Mouse (Mus musculus) left cerebral cortex, adult 9 months (tissue): Measurements from ENCODE around the gene Esam.
A peak's percentile ranks its signal among the peaks of the same experiment; 100 is the strongest.

ENCODE experiments used
- DNase-seq, 2 experiments: peaks; one replicate each; pipeline ENCODE4 v3.0.0; 2022; ENCODE audit warnings: low spot score in 2 of 2

The Esam gene

DNA sequence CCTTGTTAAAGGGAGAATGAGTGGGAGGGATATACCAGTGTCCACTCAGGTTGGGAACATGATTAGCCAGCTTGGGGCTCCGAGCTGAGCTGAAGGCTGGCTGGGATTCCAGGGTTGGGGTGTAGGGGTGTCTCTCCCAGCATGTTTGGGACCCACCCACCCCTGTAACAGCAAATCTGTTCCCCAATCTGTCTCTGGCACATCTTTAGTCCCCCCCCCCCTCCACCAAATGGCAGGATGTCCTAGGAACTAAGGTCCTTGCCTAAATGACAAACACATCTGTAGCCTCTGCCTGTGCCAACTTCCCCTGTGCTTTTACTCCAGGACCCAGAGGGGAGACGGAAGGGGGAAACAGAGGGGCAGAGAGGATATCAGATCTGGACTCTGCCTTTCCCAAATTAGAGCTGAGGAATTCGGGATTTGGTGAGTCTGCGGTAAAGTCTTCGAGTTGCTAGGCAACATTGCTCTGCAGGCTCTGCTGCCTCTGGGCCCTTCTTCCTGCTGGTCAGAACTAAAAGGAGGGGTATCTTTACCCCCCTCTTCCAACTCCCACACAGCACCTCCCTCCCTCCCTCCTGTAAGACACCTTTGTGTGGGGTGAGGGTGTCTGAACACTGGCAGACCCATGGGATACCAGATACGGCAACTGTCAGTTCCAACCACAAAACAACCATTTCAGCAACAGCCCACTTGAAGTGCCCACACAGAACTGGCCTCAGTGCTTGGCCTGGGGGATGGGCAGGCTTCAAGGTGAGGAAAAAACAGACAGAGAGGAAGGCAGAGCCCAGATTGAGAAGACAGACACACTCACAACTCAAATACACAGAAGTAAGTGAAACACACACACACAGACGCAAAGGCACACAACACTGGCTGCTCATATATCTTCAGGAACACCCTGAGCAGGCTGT, 27.2 kb downstream of the Esam start, which contains the start of gene Siae:
Gene Siae, plus strand, starts transcription at position 861 of the 911 bp plus-strand sequence.
- peak in 1 of 2 experiments; percentile 72 for DNase-seq

DNA sequence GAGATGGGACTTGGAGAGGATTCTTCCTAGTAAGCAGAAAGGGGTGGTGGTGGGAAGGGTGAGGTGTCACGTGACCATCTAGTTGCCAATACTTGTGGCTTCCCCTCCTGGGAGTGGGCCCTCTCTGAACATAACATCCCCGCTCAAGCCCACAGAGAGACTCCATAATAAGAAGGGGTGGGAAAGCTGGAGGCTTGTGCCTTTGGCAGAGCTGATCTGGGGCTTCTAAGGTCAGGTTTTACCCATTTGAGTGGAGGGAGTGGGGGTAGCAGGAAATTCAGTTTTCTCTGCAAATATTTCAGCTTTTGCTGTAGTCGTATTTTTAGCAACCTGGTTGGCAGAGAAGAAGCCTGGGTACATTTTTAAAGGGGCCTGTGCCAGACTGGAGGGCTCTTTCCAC, 28.5 kb downstream of the Esam start:
- DNase-seq, result peak in 1 of 2 experiments; percentile 36

DNA sequence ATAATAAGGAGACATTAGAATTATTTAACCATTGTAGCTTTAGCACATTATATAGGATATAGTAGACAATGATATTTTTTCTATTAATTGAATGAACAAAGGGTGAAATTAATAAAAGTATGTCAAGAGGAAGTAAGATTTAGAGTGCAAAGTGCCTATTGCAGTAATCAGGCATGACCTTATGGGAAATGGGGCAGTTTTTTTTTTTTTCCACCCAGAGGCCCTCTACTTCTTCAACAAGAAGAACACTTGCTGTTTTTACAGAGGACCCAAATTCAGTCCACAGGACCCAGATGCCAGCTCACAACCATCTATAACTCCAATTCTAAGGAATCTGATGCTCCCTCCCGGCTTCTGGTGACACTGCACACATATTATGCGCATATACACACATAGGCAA, 32.7 kb downstream of the Esam start:
- no peak for DNase-seq

DNA sequence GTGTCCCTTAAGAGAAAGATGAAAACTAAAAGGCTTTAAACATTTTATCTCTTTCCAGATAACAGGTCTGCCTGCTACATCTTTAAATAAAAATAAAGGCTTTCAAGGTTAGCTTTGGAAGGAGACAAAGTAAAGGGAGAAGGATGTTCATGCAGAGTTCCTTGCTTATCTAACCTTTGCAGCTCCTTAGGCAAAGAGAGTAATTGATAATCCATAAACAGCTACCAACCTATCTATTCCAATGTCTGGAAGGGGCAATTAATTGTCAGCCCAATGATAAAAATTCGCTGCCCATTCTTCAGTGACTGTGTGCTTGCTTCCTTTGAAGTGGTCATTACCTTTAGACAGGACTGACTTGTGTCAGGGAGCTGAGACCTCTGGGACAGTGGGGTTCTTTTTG, 35.9 kb downstream of the Esam start:
- DNase-seq, result no peak

DNA sequence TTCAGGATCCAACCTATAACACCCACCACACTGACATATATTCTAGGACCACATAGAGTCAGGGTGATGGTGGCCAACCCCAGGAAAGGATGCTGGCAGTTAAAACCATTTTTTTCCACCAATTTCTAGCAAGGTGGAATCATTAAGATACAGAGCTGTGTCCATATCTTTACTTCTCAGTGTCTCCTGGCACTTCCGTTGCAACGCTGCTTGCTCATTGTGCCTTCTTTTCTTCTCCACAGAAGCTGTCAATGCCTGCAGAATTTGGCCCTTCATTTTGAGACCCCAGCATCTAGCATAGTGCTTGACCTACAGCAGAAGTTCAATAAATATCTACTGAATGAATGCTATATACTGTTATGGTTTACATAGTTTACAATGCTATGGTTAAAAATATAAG, 39.1 kb downstream of the Esam start:
- no peak for DNase-seq

DNA sequence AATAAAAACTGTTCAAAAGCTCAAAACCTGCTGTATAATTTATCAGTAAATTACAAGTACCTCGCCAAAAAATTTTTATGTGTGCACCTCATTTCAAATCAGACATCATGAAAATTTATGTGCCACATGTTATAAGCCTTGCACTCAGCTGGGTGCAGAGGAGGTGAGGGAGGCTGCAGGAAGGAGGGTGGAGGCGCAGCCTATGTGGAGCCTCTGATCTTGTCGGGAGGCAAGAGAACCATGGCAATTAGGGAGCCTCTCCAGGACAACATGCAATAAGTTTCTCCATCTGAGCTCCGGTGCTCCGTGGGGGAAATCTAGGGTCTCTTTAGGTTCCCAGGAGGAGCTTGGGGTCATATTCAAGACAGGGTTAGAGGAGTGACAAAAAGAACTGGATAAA, 39.6 kb downstream of the Esam start:
- DNase-seq, result no peak

DNA sequence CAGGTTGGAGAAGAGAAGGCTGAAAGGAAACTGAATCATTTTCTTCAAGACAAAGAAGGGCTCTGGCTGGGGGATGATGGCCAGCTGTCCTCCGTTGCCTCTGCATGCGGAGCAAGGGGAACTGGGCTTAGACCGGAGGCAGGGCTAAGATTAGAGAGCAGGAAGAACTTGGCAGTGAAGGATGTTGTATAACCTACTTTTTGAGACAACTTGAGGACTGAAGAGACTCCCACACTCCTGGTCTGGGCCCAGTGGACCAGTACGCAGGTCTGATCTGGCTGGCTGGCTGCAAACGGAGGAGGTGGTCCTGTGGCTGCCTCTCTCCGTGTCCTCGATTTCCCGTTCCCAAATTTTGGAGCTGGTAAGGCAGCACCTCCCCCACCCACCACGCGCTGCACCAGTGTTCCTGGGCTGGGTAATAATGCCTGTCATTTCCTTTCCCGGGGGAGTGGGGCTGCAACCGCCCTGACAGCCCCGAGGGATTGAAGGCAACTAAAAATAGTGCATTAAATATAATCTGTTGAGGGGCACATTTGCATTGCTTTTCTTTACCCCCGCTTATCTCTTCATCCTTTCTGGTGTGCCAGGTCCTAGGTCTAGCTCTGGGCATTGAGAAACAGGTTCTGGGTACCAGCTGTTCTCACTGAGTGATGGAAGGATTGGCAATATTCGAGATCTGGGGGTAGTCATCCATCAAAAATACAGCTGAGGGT, 40.2 kb downstream of the Esam start:
- DNase-seq, result peak; percentile 63 to 68

DNA sequence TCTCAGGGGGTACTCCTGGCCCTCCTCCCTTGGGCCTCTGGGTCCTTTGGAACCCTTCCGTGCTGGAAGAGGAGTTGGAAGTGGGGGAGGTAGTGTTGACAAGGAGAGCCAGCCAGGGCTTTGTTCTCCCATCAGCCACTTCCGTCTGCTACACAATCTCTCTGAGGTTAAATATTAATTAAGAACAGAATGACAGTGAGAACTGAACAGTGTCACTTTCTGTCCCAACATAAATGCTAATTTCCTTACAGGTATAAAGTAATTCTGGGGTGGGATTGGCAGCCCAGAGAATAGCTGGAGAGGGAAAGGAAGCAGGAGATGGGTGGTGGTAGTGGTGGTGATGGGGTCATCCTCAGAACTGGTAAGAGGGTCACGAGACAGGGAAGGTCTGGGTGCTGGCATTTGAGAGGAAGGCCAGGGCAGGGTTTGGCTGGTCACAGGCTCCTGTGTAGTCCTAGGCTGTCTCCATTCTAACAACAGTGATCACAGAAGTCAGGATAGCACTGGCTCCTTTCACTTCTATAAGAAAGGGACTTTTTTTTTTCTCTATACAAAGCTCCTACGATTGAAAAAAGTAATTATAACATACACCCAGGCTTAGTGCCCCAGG, 40.8 kb downstream of the Esam start:
- no peak for DNase-seq

DNA sequence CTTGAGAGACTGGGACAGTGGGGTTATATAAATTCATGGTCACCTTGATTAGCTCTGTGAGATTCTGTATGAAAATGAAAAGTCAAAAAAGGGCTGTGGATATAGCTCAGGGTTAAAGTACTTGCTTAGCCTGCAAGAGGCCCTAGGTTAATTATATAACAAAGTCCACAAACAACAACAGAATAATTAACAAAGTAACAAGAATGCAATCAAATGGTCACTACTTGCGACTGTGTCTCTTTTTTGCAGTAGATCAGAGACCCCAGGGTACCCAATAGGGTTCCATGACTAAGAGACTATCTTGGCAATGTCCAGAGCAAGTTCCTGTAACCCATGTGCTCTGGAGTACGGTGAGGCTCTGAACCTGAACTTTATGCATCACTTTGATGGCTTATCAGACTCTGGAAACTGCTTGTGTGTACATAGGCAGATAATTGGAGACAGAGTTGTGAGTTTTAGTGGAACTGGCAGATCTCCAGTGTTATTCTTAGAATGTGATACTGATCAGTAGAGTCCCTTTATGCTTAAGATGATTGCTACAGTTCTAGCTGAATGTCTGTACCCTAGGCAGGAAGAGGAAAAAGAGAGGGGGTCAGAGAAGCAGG, 41.5 kb downstream of the Esam start:
- no peak for DNase-seq

DNA sequence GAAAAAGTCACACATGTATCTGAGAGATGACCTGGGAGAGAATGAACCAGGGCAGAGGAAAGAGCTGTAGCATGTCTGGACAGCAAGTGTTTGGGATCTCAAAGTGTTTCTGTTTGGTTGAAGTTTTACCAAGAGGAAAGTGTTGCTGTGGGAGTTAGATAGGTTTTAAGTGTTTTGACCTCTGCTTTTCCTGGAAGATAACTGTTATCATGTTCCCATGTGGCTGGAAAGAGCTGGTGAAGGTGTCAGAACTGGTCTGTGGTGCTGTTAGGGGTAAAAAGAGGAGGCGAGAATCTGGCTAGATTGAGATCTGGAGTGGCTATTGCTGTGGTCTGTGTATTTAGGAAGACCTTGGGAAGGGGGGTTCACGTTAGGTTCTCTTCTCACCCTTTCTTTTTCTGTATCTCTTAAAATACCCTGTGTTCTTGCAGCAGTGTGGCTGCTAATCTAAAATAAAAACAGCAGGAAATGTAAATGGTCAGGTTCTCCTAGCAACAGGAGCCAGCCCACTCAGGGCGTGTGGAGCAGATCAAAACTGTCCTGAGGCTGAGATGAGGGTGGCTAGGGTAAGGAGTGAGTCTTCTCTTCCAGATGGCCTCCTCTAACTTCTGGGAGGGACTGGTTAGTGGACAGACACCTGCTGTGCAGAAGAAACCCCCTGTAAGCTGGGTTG, 44.5 kb downstream of the Esam start:
- DNase-seq, result no peak

DNA sequence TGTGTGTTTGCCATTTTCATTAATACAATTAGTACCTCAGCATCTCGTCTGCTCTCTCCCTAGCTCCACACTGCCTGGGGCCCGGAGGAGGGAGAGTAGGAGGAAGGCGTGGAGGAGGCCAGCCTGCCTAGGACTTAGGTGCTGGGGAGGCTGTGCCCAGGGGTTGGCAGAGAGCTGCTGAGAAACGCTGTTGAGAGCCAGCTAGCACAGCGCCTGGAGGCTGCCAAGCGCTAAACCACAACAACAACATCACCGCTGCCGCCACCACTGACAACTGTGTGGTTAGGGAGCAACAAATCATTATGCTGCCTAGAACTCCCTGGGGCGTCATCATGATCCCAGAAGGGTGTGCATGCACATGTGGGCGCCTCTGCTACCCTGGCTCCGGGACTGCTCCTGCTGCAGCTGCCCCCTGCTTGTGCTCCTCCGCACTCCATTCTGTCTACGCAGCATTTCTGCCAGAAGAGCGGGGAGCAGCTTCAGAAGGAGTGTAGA, 48.6 kb downstream of the Esam start:
- peak; percentile 55 to 78 for DNase-seq

DNA sequence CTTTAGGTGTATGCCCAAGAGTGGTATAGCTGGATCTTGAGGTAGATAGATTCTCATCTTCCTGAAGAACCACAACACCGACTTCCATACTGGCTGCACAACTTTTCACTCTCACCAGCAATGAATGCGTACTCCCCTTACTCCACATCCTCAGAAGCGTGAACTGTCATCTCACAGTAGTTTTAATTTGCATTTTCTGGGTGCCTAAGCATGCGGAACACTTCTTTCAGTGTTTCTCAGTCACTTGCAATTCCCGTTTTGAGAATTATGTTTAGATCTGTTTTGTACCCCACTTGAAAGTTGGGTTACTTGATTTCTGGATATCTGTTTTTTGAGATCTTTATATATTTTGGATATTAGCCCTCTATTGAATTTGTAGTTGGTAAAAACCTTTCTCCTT, 55.7 kb downstream of the Esam start:
- no peak for DNase-seq

DNA sequence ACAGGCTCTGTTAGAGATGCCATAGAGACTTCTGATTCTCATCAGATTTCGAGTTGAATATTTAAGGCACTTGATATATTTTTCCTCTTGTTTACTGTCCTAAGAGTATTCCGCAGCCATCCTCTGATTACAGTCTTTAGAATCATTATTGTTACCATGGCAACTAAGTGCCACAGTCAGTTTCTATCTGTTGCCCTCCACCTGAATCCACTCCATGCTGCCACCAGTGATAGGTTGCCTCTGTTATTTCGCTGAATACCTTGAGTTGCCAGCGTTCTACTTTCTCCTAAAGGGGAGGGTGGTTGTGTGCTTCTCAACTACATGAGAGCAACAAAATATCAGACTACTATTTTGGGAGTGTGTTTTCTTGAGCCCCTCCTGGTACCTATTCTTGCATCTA, 58.8 kb downstream of the Esam start:
- DNase-seq, result no peak
